10 mouse cellular contexts compared by ENCODE assay signal in the genomic region with DNA sequence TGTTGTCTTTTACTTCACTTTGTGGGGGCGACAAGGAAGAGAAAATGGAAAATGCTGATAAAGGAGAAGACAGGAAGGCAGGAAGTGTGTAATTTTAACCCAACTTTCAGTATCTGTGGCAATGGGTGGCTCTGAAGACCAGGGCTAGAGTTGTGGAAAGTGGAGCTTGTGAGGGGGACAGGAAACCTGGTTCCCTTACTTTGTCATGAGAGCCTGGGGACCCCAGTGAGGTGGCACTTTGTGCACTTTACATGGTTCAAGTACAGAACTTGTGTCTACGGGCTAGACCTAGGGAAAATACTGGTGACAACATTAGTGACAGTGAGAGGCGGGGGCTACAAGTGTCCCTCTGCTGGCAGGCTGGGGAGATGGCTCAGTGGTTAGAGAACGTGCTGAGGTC. TPM values are rescaled to one million over a fixed set of nuclear protein-coding genes. Genes with fewer than 3 reads are reported as not detected.
DNase-seq lines count a peak whose midpoint lies in the region; ATAC-seq and TF ChIP-seq lines count a peak whose summit lies in the region.
"Had no signal": no experiment of that assay in that cellular context is flagged by ENCODE, and none has a peak within 500 bp of the region (broad histone marks: within the 10 kb centered on the region; RNA-seq: fewer than 3 reads in every experiment).

No protein-coding gene starts in this region.

- 0 out of 2 replicates have a peak overlapping the region, but pooled peaks have one; percentile 66 for H3K9ac ChIP-seq in kidney, embryonic 16.5 days (replicated peaks; ENCODE audit: low read length)
- no peak overlapping the region for H3K9ac ChIP-seq in forebrain, embryonic 16.5 days (replicated peaks; ENCODE audit: low read depth, low read length)
- no peak overlapping the region; the same call in 1 of the 2 replicates for H3K9ac ChIP-seq in midbrain, embryonic 16.5 days (ENCODE audit: low read depth, low read length)

- H3K9me3 ChIP-seq in kidney, embryonic 16.5 days (ENCODE audit: low read length), result no peaks in the 10 kb centered on the region
- no peaks in the 10 kb centered on the region for H3K9me3 ChIP-seq in forebrain, embryonic 16.5 days (ENCODE audit: control insufficient read depth, low read length)
- no peaks in the 10 kb centered on the region for H3K9me3 ChIP-seq in midbrain, embryonic 16.5 days (replicated peaks; ENCODE audit: control insufficient read depth, low read length, poor library complexity, severe bottlenecking)
- H3K9me3 ChIP-seq: midbrain, embryonic 12.5 days had no signal

- peaks cover 30% of the 10 kb centered on the region for H3K36me3 ChIP-seq in kidney, embryonic 16.5 days (ENCODE audit: insufficient read depth, low read length)
- H3K36me3 ChIP-seq in kidney, adult 2 months (ENCODE audit: control insufficient read depth, insufficient read depth, low read length), result no peaks in the 10 kb centered on the region; the same call in 1 of the 2 replicates
- H3K36me3 ChIP-seq in forebrain, embryonic 16.5 days (ENCODE audit: control insufficient read depth, insufficient read depth), result peaks cover 28% of the 10 kb centered on the region
- H3K36me3 ChIP-seq in midbrain, embryonic 16.5 days (ENCODE audit: control insufficient read depth, insufficient read depth, low read length), result peaks cover 24% of the 10 kb centered on the region

- WGBS in kidney, embryonic 16.5 days, result 67% methylated on average over 4 of the region's 4 CpGs
- 84% methylated on average over 4 of the region's 4 CpGs for WGBS in kidney, adult 2 months
- 70% methylated on average over 4 of the region's 4 CpGs for WGBS in forebrain, embryonic 16.5 days
- 73% methylated on average over 4 of the region's 4 CpGs for WGBS in midbrain, embryonic 16.5 days

- peaks cover 41% of the 10 kb centered on the region for H3K4me1 ChIP-seq in kidney, embryonic 16.5 days (ENCODE audit: insufficient read depth, low read length)
- peaks cover 3% of the 10 kb centered on the region; the same call in 1 of the 2 replicates for H3K4me1 ChIP-seq in kidney, adult 2 months (ENCODE audit: control insufficient read depth, insufficient read depth, low read length)
- H3K4me1 ChIP-seq in forebrain, embryonic 16.5 days (replicated peaks; ENCODE audit: control insufficient read depth, insufficient read depth, low read length), result peaks cover 23% of the 10 kb centered on the region
- H3K4me1 ChIP-seq in midbrain, embryonic 16.5 days (ENCODE audit: control insufficient read depth, insufficient read depth, low read length), result peaks cover 24% of the 10 kb centered on the region

- TF ChIP-seq POLR2A in kidney, adult 2 months (IDR thresholded peaks at IDR 0.05; ENCODE audit: low read depth, low read length), result no peak

- no peak for DNase-seq in kidney, adult 2 months
- peak; percentile 15 for DNase-seq in T-cell, adult 2 months (ENCODE audit: low spot score)
- no peak for DNase-seq in adrenal gland, adult 2 months
- no peak for DNase-seq in embryo, embryonic 11 days
- DNase-seq in urinary bladder, postnatal 14 days (ENCODE audit: low spot score), result no peak
- DNase-seq: thymus, postnatal 25 days had no signal

- no peaks in the 10 kb centered on the region for H3K27me3 ChIP-seq in kidney, embryonic 16.5 days (ENCODE audit: insufficient read depth, low read length)
- H3K27me3 ChIP-seq in kidney, adult 2 months (replicated peaks; ENCODE audit: control insufficient read depth, insufficient read depth, low read length), result no peaks in the 10 kb centered on the region
- no peaks in the 10 kb centered on the region for H3K27me3 ChIP-seq in forebrain, embryonic 16.5 days (replicated peaks; ENCODE audit: control insufficient read depth, insufficient read depth, low read length)
- no peaks in the 10 kb centered on the region for H3K27me3 ChIP-seq in midbrain, embryonic 16.5 days (ENCODE audit: control insufficient read depth, insufficient read depth, low read depth, low read length)

- H3K4me3 ChIP-seq in kidney, embryonic 16.5 days (ENCODE audit: low read length), result no peak overlapping the region
- no peak overlapping the region for H3K4me3 ChIP-seq in kidney, adult 2 months (ENCODE audit: insufficient read depth, low read depth, low read length)
- no peak overlapping the region for H3K4me3 ChIP-seq in forebrain, embryonic 16.5 days (replicated peaks; ENCODE audit: low read length)
- H3K4me3 ChIP-seq in midbrain, embryonic 16.5 days (ENCODE audit: low read depth, low read length), result no peak overlapping the region

- TF ChIP-seq CTCF in kidney, adult 2 months (conservative IDR thresholded peaks at IDR 0.05; ENCODE audit: insufficient read depth, insufficient read length, low read depth, low read length), result no peak

- peak overlapping the region; percentile 98; the same call in 1 of the 2 replicates for H3K27ac ChIP-seq in kidney, embryonic 16.5 days (ENCODE audit: low read length)
- no peak overlapping the region; the same call in 1 of the 2 replicates for H3K27ac ChIP-seq in kidney, adult 2 months (ENCODE audit: insufficient read depth, low read depth, low read length)
- H3K27ac ChIP-seq in forebrain, embryonic 16.5 days (ENCODE audit: low read length), result peak overlapping the region; percentile 20; the same call in 1 of the 2 replicates
- peak overlapping the region; percentile 90; the same call in 1 of the 2 replicates for H3K27ac ChIP-seq in midbrain, embryonic 16.5 days (ENCODE audit: low read length)

- no peak for ATAC-seq in kidney, embryonic 16.5 days (ENCODE audit: low FRiP score, low TSS enrichment)
- ATAC-seq in forebrain, embryonic 16.5 days, result no peak
- no peak for ATAC-seq in midbrain, embryonic 16.5 days

- no peak overlapping the region for H3K4me2 ChIP-seq in kidney, embryonic 16.5 days (replicated peaks; ENCODE audit: low read depth, low read length)
- H3K4me2 ChIP-seq in forebrain, embryonic 16.5 days (ENCODE audit: low read length), result no peak overlapping the region
- no peak overlapping the region for H3K4me2 ChIP-seq in midbrain, embryonic 16.5 days (ENCODE audit: low read length)

RNA-seq across cellular contexts. Expression of a gene that starts 8.8 kb away (rescaled TPM):
- 29.0 and 32.8 TPM in 2 replicates for polyA plus RNA-seq in kidney, embryonic 16.5 days (2015; fragmentation: Nextera tagmentation; extraction: Ambion mirVana)
- 32.4 and 33.2 TPM in 2 replicates for polyA plus RNA-seq in kidney, adult 2 months (2012; rRNA removed)
- 71.4 and 74.9 TPM in 2 replicates for polyA plus RNA-seq in forebrain, embryonic 16.5 days (2015; fragmentation: Nextera tagmentation; extraction: Ambion mirVana)
- polyA plus RNA-seq in midbrain, embryonic 16.5 days (2015; fragmentation: Nextera tagmentation; extraction: Ambion mirVana), result 46.1 and 54.6 TPM in 2 replicates
- total RNA-seq in adrenal gland, adult 2 months (2021), result 10 to 100 TPM; 12.9 to 24.7 TPM
- 13.8 and 14.0 TPM in 2 replicates for polyA plus RNA-seq in adrenal gland, adult 2 months (2012; rRNA removed)

RNA-seq across cellular contexts. Expression of a gene that starts 57.9 kb away (rescaled TPM):
- 206 and 252 TPM in 2 replicates for polyA plus RNA-seq in kidney, embryonic 16.5 days (2015; fragmentation: Nextera tagmentation; extraction: Ambion mirVana)
- polyA plus RNA-seq in kidney, adult 2 months (2012; rRNA removed), result 13.0 and 18.5 TPM in 2 replicates
- 185 and 205 TPM in 2 replicates for polyA plus RNA-seq in forebrain, embryonic 16.5 days (2015; fragmentation: Nextera tagmentation; extraction: Ambion mirVana)
- 110 and 131 TPM in 2 replicates for polyA plus RNA-seq in midbrain, embryonic 16.5 days (2015; fragmentation: Nextera tagmentation; extraction: Ambion mirVana)
- total RNA-seq in adrenal gland, adult 2 months (2021), result 10 to 100 TPM; 81.0 to 98.6 TPM
- 5.8 and 7.4 TPM in 2 replicates for polyA plus RNA-seq in adrenal gland, adult 2 months (2012; rRNA removed)
